Mouse (Mus musculus) lung, postnatal 0 days (tissue): ENCODE results near the gene Gm17509.

Experiments used
- CTCF ChIP-seq: IDR thresholded peaks from 2 replicates; pipeline ENCODE4 v1.5.1; 2016; ENCODE audit warnings: antibody characterized with exemption, mild to moderate bottlenecking
- EP300 ChIP-seq: IDR thresholded peaks from 2 replicates; pipeline ENCODE4 v1.6.1; 2016; ENCODE audit warnings: antibody characterized with exemption, mild to moderate bottlenecking, control low read depth

DNA sequence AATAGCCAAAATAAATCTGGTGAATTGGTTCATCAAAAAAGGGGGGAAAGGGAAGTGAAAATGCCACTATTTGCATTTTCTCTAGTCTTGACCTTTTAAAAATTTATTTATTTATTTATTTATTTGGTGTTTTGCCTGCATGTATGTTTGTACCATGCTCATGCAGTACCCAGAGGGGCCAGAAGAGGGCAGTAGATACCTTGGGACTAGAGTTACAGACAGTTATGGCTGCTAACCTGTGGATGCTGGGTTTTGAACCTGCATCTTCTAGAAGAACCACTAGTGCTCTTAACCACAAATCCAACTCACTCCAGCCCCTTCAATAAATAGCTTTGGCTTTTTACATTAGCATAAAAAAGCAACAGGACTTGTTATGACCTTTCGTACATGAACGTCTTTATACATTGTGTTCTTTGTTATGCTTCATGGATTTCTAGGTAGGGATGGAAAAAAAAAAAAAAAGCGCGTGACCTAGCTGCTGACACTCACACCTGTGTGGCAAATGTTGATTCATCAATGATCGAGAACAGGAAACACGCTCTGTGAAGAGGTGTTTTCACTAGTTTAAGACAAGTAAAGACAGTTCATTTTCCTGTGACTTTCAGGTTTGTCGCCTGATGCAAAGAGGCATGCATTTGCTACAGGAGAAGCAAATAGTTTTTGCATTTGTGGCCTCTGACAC, 22.3 kb downstream of the Gm17509 start:
- peak; percentile 83 for TF ChIP-seq CTCF
- TF ChIP-seq EP300: no peak
